Mouse (Mus musculus): ENCODE measurements around the gene Tmem232. TPM values are rescaled to one million over a fixed set of nuclear protein-coding genes. Genes with fewer than 3 reads are reported as not detected.
"Not testable (repeated sequence)": the region's sequence is repeated elsewhere in the genome, so short reads cannot be mapped to it uniquely, and the experiment has no call there.

The Tmem232 gene
- polyA plus RNA-seq, 1 experiment = 0.34 TPM

DNA sequence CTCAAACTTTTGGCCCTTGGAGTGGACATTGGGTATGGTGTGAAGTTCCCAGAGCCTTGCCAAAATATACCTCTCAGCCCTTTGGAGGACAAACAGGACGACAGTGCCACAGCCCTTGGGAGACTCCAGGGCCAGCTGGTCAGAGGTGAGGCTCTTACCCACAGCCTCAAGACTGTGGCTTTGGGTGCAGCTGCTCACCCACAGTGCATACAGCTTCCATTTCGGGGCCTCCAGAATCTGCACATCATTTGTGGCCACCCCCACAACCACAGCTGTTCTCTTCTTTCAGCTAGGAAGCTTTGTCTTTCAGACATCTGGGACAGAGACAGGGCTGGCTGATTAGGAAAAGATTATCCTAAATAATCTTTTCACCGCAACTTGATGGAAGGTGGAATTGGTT is 27.1 kb downstream of the Tmem232 start:
- Histone ChIP-seq H3K4me1 (ENCODE audit: control insufficient read depth, insufficient read depth, low read length) (no peaks in the 10 kb centered on the region), H3K4me3 (replicated peaks; ENCODE audit: insufficient read depth, low read depth, low read length) (no peak overlapping the region), H3K27ac (ENCODE audit: insufficient read depth, low read length) (no peak overlapping the region), H3K27me3 (ENCODE audit: control insufficient read depth, insufficient read depth, low read length) (no peaks in the 10 kb centered on the region)
- 74% methylated on average over 3 of the region's 3 CpGs for WGBS
- TF ChIP-seq CTCF (IDR thresholded peaks at IDR 0.05; ENCODE audit: borderline replicate concordance, insufficient read depth, low read depth, low read length) = no peak
- no peak for TF ChIP-seq POLR2A (IDR thresholded peaks at IDR 0.05; ENCODE audit: borderline replicate concordance, insufficient read depth, low read length)
- DNase-seq = no peak

DNA sequence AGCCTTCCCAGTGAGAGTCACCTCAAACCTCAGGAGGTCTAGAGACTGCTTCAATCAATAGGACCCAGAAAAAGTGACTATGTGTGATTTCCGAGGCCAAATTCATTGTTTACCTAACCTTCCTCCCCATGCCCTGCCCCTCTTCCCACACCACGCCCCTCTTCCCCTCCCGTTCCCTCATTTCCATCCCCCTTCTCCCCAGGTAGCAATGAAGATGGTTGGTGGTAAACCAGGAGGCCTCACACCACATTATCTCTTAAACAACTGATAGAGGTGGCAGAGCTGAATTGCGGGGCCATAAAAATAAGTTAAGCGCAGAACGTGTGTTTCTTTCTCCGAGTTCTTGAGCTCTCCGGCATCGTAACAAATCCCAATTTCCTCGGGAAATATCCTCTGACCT is 55.9 kb downstream of the Tmem232 start:
- no peaks in the 10 kb centered on the region for H3K27me3 ChIP-seq (ENCODE audit: control insufficient read depth, insufficient read depth, low read length)
- no peak for DNase-seq
- no peaks in the 10 kb centered on the region for H3K4me1 ChIP-seq (ENCODE audit: control insufficient read depth, insufficient read depth, low read length)
- 82% methylated on average over 10 of the region's 10 CpGs for WGBS
- no peak overlapping the region for H3K4me3 ChIP-seq (replicated peaks; ENCODE audit: insufficient read depth, low read depth, low read length)
- no peak for TF ChIP-seq CTCF (IDR thresholded peaks at IDR 0.05; ENCODE audit: borderline replicate concordance, insufficient read depth, low read depth, low read length)
- no peak for TF ChIP-seq POLR2A (IDR thresholded peaks at IDR 0.05; ENCODE audit: borderline replicate concordance, insufficient read depth, low read length)
- H3K27ac ChIP-seq (ENCODE audit: insufficient read depth, low read length) = no peak overlapping the region

DNA sequence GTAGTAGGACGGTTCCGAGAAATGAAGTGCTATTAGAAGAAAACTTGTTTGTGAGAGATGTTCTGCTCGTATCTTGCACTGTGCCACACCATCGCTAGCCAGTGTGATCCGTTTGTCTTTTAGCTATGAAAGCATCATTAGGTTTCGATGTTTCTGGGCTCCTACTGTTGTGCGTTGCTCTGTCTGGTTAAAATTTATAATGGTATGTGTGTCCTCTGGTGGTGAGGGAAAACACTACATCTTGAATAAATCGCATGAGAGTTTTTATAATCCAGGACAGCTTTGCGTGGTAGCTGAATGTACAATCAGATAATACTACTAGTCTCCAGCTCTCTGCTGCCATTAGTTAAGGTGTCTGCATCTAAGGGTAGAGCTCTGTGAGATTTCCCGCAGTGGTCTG is 63.8 kb downstream of the Tmem232 start:
- Histone ChIP-seq H3K27me3 (ENCODE audit: control insufficient read depth, insufficient read depth, low read length) (no peaks in the 10 kb centered on the region), H3K27ac (ENCODE audit: insufficient read depth, low read length) (no peak overlapping the region), H3K4me1 (ENCODE audit: control insufficient read depth, insufficient read depth, low read length) (no peaks in the 10 kb centered on the region), H3K4me3 (replicated peaks; ENCODE audit: insufficient read depth, low read depth, low read length) (no peak overlapping the region)
- no peak for TF ChIP-seq CTCF (IDR thresholded peaks at IDR 0.05; ENCODE audit: borderline replicate concordance, insufficient read depth, low read depth, low read length)
- TF ChIP-seq POLR2A (IDR thresholded peaks at IDR 0.05; ENCODE audit: borderline replicate concordance, insufficient read depth, low read length) = no peak
- 93% methylated on average over 10 of the region's 10 CpGs for WGBS
- DNase-seq = no peak

DNA sequence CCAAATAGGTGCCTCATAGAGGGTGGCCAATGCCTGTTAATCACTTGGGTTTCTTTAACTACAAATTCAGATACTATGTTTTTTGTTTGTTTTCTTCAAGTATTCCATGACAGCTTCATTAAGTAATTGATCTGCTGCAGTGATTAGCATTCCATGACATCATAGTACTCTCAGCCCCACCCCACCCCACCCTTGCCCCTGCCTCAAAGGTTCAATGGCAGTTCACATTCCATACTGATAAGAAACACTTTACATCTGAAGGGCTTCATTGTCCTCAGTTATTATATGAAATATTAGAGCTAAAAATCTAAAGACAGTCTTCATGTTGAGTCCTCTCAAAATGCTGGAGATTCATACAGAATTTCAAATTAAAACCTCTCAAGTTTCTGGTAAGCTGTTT is 89.8 kb downstream of the Tmem232 start:
- TF ChIP-seq CTCF (IDR thresholded peaks at IDR 0.05; ENCODE audit: borderline replicate concordance, insufficient read depth, low read depth, low read length) (no peak), POLR2A (IDR thresholded peaks at IDR 0.05; ENCODE audit: borderline replicate concordance, insufficient read depth, low read length) (no peak)
- DNase-seq = no peak

DNA sequence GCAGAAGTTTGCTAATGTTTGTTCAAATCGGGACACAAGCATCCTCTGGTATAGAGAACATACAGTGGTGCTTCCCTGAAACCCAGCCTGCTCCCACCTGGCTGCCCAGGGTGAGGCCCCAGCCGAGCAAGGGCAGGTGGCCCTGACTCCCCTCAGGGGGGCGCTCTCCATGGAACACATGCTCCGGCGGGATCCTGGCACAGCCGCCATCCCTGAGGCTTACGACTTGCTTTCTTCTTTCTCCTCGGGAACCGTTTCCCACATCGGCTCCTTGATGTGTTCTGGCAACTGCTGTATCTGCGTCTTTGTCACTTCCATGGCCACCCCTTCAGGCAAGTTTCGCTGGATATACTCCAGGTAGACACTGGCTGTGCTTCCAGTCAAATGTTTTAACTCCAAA is 102.7 kb downstream of the Tmem232 start:
- H3K4me3 ChIP-seq (replicated peaks; ENCODE audit: insufficient read depth, low read depth, low read length); H3K27me3 ChIP-seq (ENCODE audit: control insufficient read depth, insufficient read depth, low read length); DNase-seq; H3K27ac ChIP-seq (ENCODE audit: insufficient read depth, low read length); H3K4me1 ChIP-seq (ENCODE audit: control insufficient read depth, insufficient read depth, low read length): not testable (repeated sequence)
- WGBS = 74% methylated on average over 12 of the region's 12 CpGs

More for the DNA sequence above, 89.8 kb downstream of the Tmem232 start:
- Histone ChIP-seq H3K27ac (ENCODE audit: insufficient read depth, low read length) (no peak overlapping the region), H3K4me3 (replicated peaks; ENCODE audit: insufficient read depth, low read depth, low read length) (no peak overlapping the region), H3K27me3 (ENCODE audit: control insufficient read depth, insufficient read depth, low read length) (no peaks in the 10 kb centered on the region), H3K4me1 (ENCODE audit: control insufficient read depth, insufficient read depth, low read length) (no peaks in the 10 kb centered on the region)

DNA sequence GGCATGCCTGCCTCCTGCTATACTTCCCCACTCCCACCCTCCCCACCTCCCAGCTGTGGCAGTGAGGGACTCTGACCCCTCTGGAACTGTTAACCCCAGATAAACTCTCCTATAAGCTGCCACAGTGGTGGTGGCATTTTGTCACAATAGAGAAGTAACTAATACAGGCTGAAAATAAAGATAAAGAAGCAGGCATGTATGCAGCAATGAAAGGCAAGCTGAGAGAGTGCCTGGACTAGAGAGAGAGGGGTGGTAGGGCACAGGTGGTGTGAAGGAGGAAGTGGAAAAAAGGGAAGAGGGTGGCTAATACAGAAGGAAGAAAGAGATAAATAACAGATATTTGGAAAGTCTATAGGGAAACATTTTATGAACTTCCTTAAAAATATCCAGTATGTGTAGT is 121.5 kb downstream of the Tmem232 start:
- Histone ChIP-seq H3K4me1 (ENCODE audit: control insufficient read depth, insufficient read depth, low read length) (no peaks in the 10 kb centered on the region), H3K4me3 (replicated peaks; ENCODE audit: insufficient read depth, low read depth, low read length) (no peak overlapping the region), H3K27me3 (ENCODE audit: control insufficient read depth, insufficient read depth, low read length) (no peaks in the 10 kb centered on the region), H3K27ac (ENCODE audit: insufficient read depth, low read length) (no peak overlapping the region)
- DNase-seq = no peak
- TF ChIP-seq POLR2A (IDR thresholded peaks at IDR 0.05; ENCODE audit: borderline replicate concordance, insufficient read depth, low read length) (no peak), CTCF (IDR thresholded peaks at IDR 0.05; ENCODE audit: borderline replicate concordance, insufficient read depth, low read depth, low read length) (no peak)

DNA sequence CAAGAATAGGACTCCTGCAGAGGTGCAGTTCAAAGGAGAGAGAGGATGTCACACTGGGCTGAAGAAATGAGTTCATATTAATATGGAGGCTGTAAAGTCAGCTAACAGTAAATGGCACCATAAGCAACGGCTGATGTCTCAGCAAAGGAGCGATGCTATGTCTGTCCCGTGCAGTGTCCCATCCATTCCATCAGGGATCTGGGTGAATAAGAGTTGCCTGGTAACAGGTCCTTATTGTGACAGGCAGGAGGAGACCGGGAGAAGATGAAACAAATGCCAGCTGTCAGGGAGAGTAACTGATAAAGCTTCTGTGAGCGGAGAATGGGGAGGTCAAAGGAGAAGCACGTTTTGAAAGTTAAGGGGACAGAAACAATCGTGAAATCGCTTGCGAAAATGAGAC is 135.3 kb downstream of the Tmem232 start:
- TF ChIP-seq POLR2A (IDR thresholded peaks at IDR 0.05; ENCODE audit: borderline replicate concordance, insufficient read depth, low read length) (no peak), CTCF (IDR thresholded peaks at IDR 0.05; ENCODE audit: borderline replicate concordance, insufficient read depth, low read depth, low read length) (no peak)
- DNase-seq = no peak
- H3K4me3 ChIP-seq (replicated peaks; ENCODE audit: insufficient read depth, low read depth, low read length) = no peak overlapping the region
- 9% methylated on average over 9 of the region's 9 CpGs for WGBS
- H3K27me3 ChIP-seq (ENCODE audit: control insufficient read depth, insufficient read depth, low read length) = no peaks in the 10 kb centered on the region
- no peaks in the 10 kb centered on the region for H3K4me1 ChIP-seq (ENCODE audit: control insufficient read depth, insufficient read depth, low read length)
- H3K27ac ChIP-seq (ENCODE audit: insufficient read depth, low read length) = no peak overlapping the region

DNA sequence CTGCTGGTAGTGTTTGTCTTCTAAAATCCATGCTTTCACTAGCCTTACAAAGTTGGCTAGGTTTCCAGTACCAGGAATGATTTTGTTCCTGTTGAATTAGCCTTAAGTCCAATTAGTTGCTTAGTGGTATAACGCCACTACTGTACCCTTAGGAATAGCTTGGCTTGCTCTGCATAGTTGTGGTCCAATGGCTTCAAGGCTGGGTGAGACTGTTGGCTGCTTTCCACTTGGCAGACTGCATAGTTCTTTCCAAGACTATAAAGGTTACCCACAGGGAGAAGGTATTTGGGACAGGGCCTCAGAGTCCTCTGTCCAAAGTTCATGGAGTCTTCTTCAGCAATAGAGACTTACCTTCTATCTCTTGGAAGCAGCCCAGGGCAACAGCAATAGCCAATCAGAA is 139.7 kb downstream of the Tmem232 start:
- no peaks in the 10 kb centered on the region for H3K4me1 ChIP-seq (ENCODE audit: control insufficient read depth, insufficient read depth, low read length)
- H3K27ac ChIP-seq (ENCODE audit: insufficient read depth, low read length) = no peak overlapping the region
- H3K27me3 ChIP-seq (ENCODE audit: control insufficient read depth, insufficient read depth, low read length) = no peaks in the 10 kb centered on the region
- TF ChIP-seq CTCF (IDR thresholded peaks at IDR 0.05; ENCODE audit: borderline replicate concordance, insufficient read depth, low read depth, low read length) (no peak), POLR2A (IDR thresholded peaks at IDR 0.05; ENCODE audit: borderline replicate concordance, insufficient read depth, low read length) (no peak)
- no peak overlapping the region for H3K4me3 ChIP-seq (replicated peaks; ENCODE audit: insufficient read depth, low read depth, low read length)
- no peak for DNase-seq
- WGBS = 17% methylated on average over 1 of the region's 1 CpGs
